Mouse (Mus musculus) forebrain, postnatal 0 days (tissue): ENCODE data around the gene Olfr403. TPM values are rescaled to one million over a fixed set of nuclear protein-coding genes. Genes with fewer than 3 reads are reported as not detected.
"Not testable (repeated sequence)": the region's sequence is repeated elsewhere in the genome, so short reads cannot be mapped to it uniquely, and the experiment has no call there.

Experiments used
- ATAC-seq: fragments of 200-750 bp; cut with Nextera tagmentation; 2 replicates; pipeline ENCODE4 v1.8.0; 2017; ENCODE audit warnings: mild to moderate bottlenecking, moderate library complexity
- DNase-seq: peaks from one replicate; pipeline ENCODE4 v3.0.0-alpha.2; 2015
- H3K27ac ChIP-seq: fragments of 300-500 bp; sonication (generic); 2 replicates; pipeline ENCODE4 v1.5.1; 2014; ENCODE audit warnings: low read depth, mild to moderate bottlenecking, antibody characterized with exemption, low read length, moderate library complexity, mixed read lengths
- H3K27me3 ChIP-seq: fragments of 300-500 bp; sonication (generic); 2 replicates; pipeline ENCODE4 v1.6.1; 2014; ENCODE audit warnings: mild to moderate bottlenecking, low read length, mixed read lengths; ENCODE audit not compliant: insufficient read depth
- H3K36me3 ChIP-seq: fragments of 300-500 bp; sonication (generic); 2 replicates; pipeline ENCODE4 v1.6.1; 2014; ENCODE audit warnings: mild to moderate bottlenecking, moderate library complexity; ENCODE audit not compliant: insufficient read depth
- H3K4me1 ChIP-seq: fragments of 300-500 bp; sonication (generic); 2 replicates; pipeline ENCODE4 v1.6.1; 2014; ENCODE audit warnings: antibody characterized with exemption; ENCODE audit not compliant: insufficient read depth
- H3K4me2 ChIP-seq: fragments of 300-500 bp; sonication (generic); 2 replicates; pipeline ENCODE4 v1.6.1; 2014; ENCODE audit warnings: low read depth, mild to moderate bottlenecking, moderate library complexity
- H3K4me3 ChIP-seq: fragments of 300-500 bp; sonication (generic); 2 replicates; pipeline ENCODE4 v1.5.1; 2014; ENCODE audit warnings: low read depth, low read length, mixed read lengths
- H3K9ac ChIP-seq: fragments of 300-500 bp; sonication (generic); 2 replicates; pipeline ENCODE4 v1.6.1; 2014; ENCODE audit warnings: mild to moderate bottlenecking
- H3K9me3 ChIP-seq: fragments of 300-500 bp; sonication (generic); 2 replicates; pipeline ENCODE4 v1.6.1; 2016; ENCODE audit warnings: low read length
- CTCF ChIP-seq: sonication (generic); IDR thresholded peaks from 2 replicates; pipeline ENCODE4 v1.5.1; 2016; ENCODE audit warnings: antibody characterized with exemption, control low read depth, low read depth
- WGBS: fragments of 180-500 bp; shearing (Covaris S2); extraction: QIAGEN DNeasy Blood & Tissue Kit; methylation state at CpG from one replicate; pipeline ENCODE4 v1.1.7; 2014; 5-methylcytosine and 5-hydroxymethylcytosine counted together
- polyA plus RNA-seq: library from polyadenylated mRNA; unstranded; fragments of >200 nt; fragmentation: Nextera tagmentation; extraction: Ambion mirVana; gene quantifications from 2 replicates; pipeline ENCODE4 v1.2.1, GENCODE M21; 2015
- total RNA-seq: library from RNA; depleted of rRNA; stranded (reverse); fragments of >200 nt; gene quantifications from 2 replicates; pipeline ENCODE4 v1.2.3, GENCODE M21; 2014; rRNA removed

The Olfr403 gene
- total RNA-seq (not detected in 2 replicates), polyA plus RNA-seq (not detected in 2 replicates)

DNA sequence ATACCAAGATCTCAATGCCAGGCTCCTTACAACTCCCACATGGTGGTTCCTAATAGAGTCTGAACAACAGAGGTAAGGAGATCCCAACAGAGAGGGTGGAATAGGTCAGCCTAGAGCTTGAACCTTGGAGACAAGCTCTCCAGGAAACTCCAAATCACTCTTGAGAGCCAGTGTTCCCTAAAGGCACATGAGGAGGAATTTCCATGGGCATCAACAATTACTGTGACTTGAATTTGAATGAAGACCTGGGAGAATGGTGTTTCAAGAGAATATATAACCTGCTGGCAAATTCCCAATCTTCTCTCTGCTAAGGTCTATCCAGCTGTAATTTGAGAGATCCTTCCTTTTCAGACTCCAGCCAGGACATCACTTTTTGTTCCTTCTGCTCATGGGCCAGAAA lies at the start of gene Olfr403:
Gene Olfr403, plus strand, starts transcription at position 301 of the 400 bp plus-strand sequence.
- ATAC-seq (no peak), DNase-seq (no peak)
- H3K36me3 ChIP-seq = no peaks in the 10 kb centered on the region
- no peaks in the 10 kb centered on the region for H3K27me3 ChIP-seq
- TF ChIP-seq CTCF = no peak
- H3K4me2 ChIP-seq = no peak within 1 kb of the TSS
- no peak within 1 kb of the TSS for H3K9ac ChIP-seq
- H3K4me1 ChIP-seq = no peaks in the 10 kb centered on the region
- no peak within 1 kb of the TSS for H3K27ac ChIP-seq
- H3K9me3 ChIP-seq = peaks cover 2% of the 10 kb centered on the region; the same call in 1 of the 2 replicates
- no peak within 1 kb of the TSS for H3K4me3 ChIP-seq

GRCm38 (mm10) chr11:74140001-74140400 lies 46.0 kb upstream of the Olfr403 start:
- not testable (repeated sequence) for H3K27me3 ChIP-seq, H3K9ac ChIP-seq, ATAC-seq, H3K27ac ChIP-seq, H3K4me1 ChIP-seq, H3K4me2 ChIP-seq, DNase-seq, H3K36me3 ChIP-seq, H3K4me3 ChIP-seq
- WGBS = 31% methylated on average over 1 of the region's 1 CpGs
- H3K9me3 ChIP-seq = 0 out of 2 replicates have a peak, but pooled peaks cover 21% of the 10 kb centered on the region

- DNase-seq (no peak), ATAC-seq (no peak)
- H3K27ac ChIP-seq = no peak overlapping the region
- no peaks in the 10 kb centered on the region for H3K4me1 ChIP-seq
- H3K9me3 ChIP-seq = peaks cover 18% of the 10 kb centered on the region; the same call in 1 of the 2 replicates
- no peaks in the 10 kb centered on the region for H3K27me3 ChIP-seq
- H3K4me2 ChIP-seq = no peak overlapping the region
- no peak for TF ChIP-seq CTCF
- H3K9ac ChIP-seq = no peak overlapping the region
- no peak overlapping the region for H3K4me3 ChIP-seq
- no peaks in the 10 kb centered on the region for H3K36me3 ChIP-seq
These were observed 40.2 kb upstream of the Olfr403 start for GRCm38 (mm10) chr11:74145866-74146265.

DNA sequence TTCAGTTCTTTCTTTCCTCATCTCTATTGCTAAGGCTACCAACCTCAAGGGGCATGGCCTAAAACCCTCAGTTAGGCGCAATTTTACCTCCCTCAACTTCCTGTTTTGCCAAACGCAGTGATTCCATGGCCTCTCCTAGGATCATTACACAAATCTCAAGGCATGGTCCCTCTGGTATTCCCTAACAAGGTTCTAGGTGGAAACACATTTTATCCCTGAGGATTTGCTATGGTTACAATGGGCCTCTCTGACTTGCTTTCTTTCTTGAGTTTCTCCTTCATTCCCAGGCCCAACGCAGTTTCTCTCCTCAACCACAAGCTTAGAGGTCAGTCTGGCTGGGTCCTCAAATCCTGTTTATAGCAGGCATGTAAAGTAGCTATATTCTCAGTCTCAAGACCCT lies 32.8 kb upstream of the Olfr403 start, which contains the start of gene Olfr402:
Gene Olfr402, plus strand, starts transcription at position 301 of the 400 bp plus-strand sequence.
- H3K36me3 ChIP-seq = no peaks in the 10 kb centered on the region
- H3K4me1 ChIP-seq = no peaks in the 10 kb centered on the region
- H3K4me3 ChIP-seq = no peak within 1 kb of the TSS
- WGBS = 55% methylated on average over 3 of the region's 3 CpGs
- H3K9ac ChIP-seq = no peak within 1 kb of the TSS
- no peaks in the 10 kb centered on the region for H3K9me3 ChIP-seq
- H3K27me3 ChIP-seq = no peaks in the 10 kb centered on the region
- no peak for DNase-seq
- H3K27ac ChIP-seq = no peak within 1 kb of the TSS
- no peak within 1 kb of the TSS for H3K4me2 ChIP-seq
- no peak for TF ChIP-seq CTCF
- no peak for ATAC-seq

DNA sequence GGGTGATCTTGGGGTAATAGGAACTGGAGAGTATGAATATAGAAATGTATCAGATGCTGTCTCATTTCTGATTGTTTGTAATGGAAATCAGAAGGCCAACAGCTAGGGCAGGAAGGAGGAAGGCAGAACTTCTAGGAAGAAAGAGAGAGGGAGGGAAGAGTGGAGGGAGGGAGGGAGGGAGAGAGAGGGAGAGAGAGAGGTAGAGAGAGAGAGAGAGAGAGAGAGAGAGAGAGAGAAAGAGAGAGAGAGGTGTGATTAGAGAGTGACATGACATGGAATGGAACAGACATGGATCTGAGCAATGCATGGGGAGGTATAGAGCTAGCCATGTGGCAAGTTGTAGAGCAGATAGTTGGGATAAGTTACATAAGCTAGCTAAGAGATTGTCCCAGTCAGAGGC lies 17.3 kb upstream of the Olfr403 start:
- no peaks in the 10 kb centered on the region for H3K36me3 ChIP-seq
- no peak for ATAC-seq
- no peaks in the 10 kb centered on the region for H3K27me3 ChIP-seq
- H3K9me3 ChIP-seq = no peaks in the 10 kb centered on the region
- no peak overlapping the region for H3K27ac ChIP-seq
- H3K9ac ChIP-seq = no peak overlapping the region
- H3K4me1 ChIP-seq = no peaks in the 10 kb centered on the region
- no peak for TF ChIP-seq CTCF
- H3K4me3 ChIP-seq = no peak overlapping the region
- H3K4me2 ChIP-seq = no peak overlapping the region
- no peak for DNase-seq

GRCm38 (mm10) chr11:74183168-74183567 lies 2.9 kb upstream of the Olfr403 start:
- no peak for ATAC-seq

GRCm38 (mm10) chr11:74183745-74184144 lies 2.3 kb upstream of the Olfr403 start:
- DNase-seq (no peak), ATAC-seq (no peak)
- Histone ChIP-seq H3K9me3 (peaks cover 6% of the 10 kb centered on the region; the same call in 1 of the 2 replicates), H3K36me3 (no peaks in the 10 kb centered on the region), H3K9ac (no peak overlapping the region), H3K4me2 (no peak overlapping the region), H3K4me1 (no peaks in the 10 kb centered on the region), H3K27me3 (no peaks in the 10 kb centered on the region), H3K4me3 (no peak overlapping the region), H3K27ac (no peak overlapping the region)
- WGBS = 80% methylated on average over 4 of the region's 4 CpGs
- TF ChIP-seq CTCF = no peak

More at GRCm38 (mm10) chr11:74183168-74183567, 2.9 kb upstream of the Olfr403 start:
- Histone ChIP-seq H3K27ac (no peak overlapping the region), H3K27me3 (no peaks in the 10 kb centered on the region), H3K9ac (no peak overlapping the region), H3K4me3 (no peak overlapping the region), H3K4me2 (no peak overlapping the region), H3K4me1 (no peaks in the 10 kb centered on the region), H3K9me3 (peaks cover 7% of the 10 kb centered on the region; the same call in 1 of the 2 replicates), H3K36me3 (no peaks in the 10 kb centered on the region)
- 87% methylated on average over 4 of the region's 4 CpGs for WGBS
- no peak for DNase-seq
- no peak for TF ChIP-seq CTCF
